Mouse (Mus musculus) erythroid progenitor cell, adult 5-6 weeks (primary cell): ENCODE data around the gene Il27ra. TPM values are rescaled to one million over a fixed set of nuclear protein-coding genes. Genes with fewer than 3 reads are reported as not detected.
A peak's percentile ranks its signal among the peaks of the same experiment; 100 is the strongest.

ENCODE experiments used
- ATAC-seq: replicated peaks from 2 replicates; pipeline ENCODE4 v1.8.0; 2016; ENCODE audit warnings: moderate number of reproducible peaks, mild to moderate bottlenecking, moderate TSS enrichment, inconsistent platforms; ENCODE audit not compliant: poor library complexity, low FRiP score, severe bottlenecking
- total RNA-seq, 2 experiments: library from RNA; stranded (forward) in 1 of 2; stranded (reverse) in 1 of 2; fragments of 150-400 nt in 1 of 2; fragments of 186-747, 209-891 nt in 1 of 2; gene quantifications; 2 replicates each; pipeline versions ENCODE4 v1.2.3 to v1.2.4; 2015 to 2017; ENCODE audit warnings: low replicate concordance in 2 of 2

The Il27ra gene
- total RNA-seq, 2 experiments from 2014 or later: 0.61 TPM; not detected in 1

DNA sequence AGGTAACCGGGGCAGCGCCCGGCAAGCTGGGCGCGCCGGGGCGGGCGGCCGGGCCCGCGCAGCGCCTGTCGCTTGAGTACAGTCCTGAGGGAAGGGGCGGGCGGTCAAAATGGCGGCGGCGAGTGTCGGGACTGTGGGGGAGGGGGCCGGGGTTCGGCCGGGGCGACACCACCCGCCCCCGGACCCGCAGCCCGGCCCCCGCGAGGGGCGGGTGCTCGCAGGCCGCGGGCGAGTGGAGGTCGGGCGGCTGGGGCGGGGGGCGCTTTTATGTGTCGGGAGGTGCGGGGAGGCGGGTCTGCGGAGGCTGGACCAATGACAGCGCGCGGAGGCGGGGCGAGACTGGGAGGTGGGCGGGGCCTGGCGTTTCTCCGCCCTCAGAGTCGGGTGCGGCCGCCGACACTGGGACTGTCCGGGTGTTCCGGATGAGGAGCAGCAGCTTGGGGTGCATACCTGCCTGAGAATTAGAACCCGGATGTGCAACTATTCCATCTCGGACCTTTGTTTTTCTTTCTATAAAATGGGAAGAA is 24.7 kb upstream of the Il27ra start:
- ATAC-seq: peak; percentile 77

DNA sequence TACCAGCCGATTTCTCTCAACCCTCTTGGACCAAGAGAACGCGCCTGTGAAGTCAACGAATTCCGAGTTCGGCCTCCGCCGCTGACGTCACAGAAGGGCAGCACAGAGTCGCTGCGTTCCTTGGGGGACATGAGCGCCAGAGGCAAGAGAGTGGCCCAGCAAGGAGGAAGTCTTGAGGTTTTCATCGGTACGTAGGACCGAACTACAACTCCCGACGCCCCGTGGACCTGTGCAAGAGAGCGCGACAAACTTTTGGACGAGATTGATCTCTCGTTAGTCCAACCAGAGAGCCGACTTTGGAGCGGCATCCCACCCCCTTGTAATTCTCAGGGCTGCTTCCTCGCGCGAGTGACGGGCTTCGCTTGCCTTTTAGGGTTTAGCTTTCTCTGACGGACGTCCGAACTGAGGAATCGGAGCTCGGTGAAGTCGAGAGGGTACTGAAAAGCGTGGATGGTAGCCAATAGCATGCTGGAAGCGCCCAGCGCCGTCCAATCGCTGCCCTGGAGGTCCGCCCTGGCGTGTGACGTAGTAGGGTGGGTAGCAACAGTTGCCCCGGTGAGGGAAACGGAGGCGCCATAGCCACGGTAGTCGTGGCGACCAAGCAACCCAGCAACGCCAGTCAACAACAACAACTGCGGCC is 24.0 kb upstream of the Il27ra start, which contains the start of gene Rfx1:
Gene Rfx1 (plus strand): TSS at position 544 of the 640 bp plus-strand sequence.
- peak; percentile 91 for ATAC-seq

- ATAC-seq: no peak
Observed at GRCm38 (mm10) chr8:84065457-84066072, 23.2 kb upstream of the Il27ra start.

GRCm38 (mm10) chr8:84065037-84065436 is 22.6 kb upstream of the Il27ra start, which contains the start of gene Gm10643:
Gene Gm10643 (minus strand): TSS chr8:84065137.
- ATAC-seq: no peak

- no peak for ATAC-seq
Observed at GRCm38 (mm10) chr8:84063861-84064610, 21.6 kb upstream of the Il27ra start.

DNA sequence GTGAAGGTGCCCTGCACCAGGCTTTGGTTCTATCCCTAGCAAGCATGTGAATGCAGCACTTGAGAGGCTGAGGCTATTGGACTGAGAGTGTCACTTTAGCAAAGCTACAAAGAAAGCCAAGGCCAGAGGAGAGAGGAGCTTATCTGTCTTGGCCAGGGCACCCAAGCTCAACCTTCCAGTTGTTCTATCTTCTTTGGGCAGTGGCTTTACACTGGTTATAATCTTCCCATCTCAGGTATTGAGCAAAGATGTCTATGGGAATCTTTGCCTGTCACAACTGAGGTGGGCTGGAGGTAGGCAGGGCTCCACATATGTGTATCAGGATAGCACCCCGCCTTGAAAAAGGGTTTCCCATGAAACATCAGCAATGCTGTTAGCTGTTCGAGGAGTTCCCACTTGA is 17.9 kb upstream of the Il27ra start:
- ATAC-seq: no peak

- no peak for ATAC-seq
Observed at GRCm38 (mm10) chr8:84059226-84059625, 16.8 kb upstream of the Il27ra start.

DNA sequence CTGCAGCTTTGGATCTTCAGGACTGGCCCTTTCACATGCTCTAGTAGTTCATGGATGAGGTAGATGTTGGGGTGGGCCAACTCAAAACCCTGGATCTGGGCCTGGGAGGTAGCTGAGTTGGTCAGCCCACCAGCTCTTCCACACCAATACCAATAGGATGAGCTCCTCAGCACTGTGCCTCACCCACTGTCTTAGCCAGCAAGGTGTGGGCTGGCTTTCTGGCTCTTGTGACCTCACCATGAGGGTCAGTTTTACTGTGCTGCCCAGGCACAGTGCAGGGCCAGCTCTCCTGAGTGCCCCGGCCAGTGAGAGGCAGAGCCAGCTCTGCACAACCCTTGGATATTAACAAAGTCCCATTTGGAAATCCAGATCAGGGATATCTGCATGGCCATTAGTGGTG is 15.4 kb upstream of the Il27ra start:
- ATAC-seq: no peak

DNA sequence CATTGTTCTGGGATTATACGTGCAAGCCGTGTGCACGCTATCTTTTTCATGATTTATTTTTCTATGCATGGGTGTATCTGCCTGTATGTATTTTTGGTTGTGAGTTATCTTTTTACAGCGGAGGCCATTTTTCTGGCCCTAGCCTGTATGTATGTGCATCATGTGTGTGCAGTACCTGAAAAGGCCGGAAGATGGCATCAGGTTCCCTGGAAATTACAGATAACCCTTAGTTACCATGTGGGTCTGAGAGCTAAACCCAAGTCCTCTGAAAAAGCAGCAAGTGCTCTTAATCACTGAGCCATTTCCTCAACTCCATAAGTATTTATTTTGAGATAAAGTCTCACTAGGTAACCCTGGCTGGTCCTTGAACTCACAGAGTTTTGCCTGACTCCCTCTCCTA is 10.8 kb upstream of the Il27ra start:
- no peak for ATAC-seq

DNA sequence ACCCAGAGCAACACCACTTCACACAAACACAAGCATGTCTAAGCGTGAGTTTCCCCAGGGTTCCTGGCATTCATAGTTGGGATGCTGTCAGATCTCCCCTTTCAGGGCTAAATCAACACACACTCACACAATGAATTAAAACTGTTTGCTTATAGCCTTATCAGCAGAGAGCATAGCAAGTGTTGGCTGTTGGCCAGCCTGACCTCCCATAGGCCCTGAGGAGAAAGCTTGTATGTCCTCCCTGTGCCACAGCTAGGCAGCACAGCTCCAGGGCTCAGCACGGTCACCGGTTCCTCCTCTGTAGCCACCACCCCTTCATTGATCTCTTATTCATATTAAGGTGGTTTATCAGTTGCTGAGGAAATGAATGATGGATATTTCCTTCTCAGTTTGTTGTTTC is 10.4 kb upstream of the Il27ra start:
- ATAC-seq: peak; percentile 41; the same call in 1 of the 2 replicates

GRCm38 (mm10) chr8:84048171-84048570 is 5.8 kb upstream of the Il27ra start:
- no peak for ATAC-seq

DNA sequence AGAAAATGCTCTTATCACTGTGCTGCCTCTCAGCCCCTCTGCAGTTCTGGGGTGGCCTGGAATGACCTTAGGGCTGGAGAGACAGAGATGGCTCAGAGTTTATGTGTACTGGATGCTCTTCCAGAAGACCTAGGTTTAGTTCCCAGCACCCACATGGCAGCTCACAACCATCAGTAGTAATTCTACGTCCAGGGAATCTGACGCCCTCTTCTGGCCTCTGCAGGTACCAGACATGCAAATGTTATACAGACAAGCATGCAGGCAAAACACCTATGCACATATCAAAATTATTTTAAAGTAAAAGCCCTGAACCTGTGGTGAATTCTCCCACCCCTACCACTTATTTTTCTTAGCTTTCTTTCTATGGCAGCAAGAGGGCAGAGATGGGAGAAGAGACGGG is 4.1 kb upstream of the Il27ra start:
- ATAC-seq: no peak

DNA sequence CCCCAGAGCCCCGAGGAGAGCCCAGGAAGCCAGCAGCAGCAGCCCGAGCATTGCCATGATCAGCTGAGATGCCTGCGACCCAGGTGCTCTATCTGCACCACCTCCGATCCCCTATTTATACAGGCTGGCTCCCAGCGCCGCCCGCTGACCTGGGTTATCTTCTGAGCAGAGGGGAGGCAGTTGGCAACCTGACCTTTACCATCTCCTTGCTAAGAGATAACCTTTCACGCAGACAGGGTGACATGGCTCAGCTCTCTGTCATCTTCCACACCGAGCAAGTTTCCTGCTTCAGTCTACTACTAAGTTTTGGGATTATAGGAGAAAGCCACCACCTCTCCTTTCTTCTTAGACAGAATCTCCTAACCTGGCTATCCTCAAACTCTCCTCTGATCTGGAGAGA is 2.5 kb upstream of the Il27ra start, which contains the start of gene Rln3:
Gene Rln3 (minus strand): TSS at position 101 of the 400 bp plus-strand sequence.
- ATAC-seq: no peak

GRCm38 (mm10) chr8:84044103-84044502 is 1.7 kb upstream of the Il27ra start:
- no peak for ATAC-seq

DNA sequence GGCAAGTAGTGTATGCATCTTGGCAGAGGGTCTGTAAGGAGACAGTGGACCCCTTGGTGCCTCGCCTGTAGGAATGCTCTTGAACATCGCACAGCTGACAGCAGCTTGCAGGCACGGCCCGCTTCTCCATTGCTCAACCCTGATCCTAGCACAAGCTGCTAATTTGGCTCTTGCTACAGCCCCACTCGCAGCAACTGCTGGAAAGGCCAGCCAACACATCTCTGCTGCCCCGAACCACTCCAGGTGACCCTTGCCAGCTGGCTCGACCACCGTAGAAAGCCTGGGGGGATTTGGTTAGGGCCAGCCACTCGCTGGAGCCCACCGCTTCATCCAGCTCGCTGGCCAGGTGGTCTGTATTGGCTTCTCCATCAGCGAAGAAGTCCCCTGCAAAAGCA is 556 bp upstream of the Il27ra start:
- no peak for ATAC-seq

- ATAC-seq: 0 out of 2 replicates have a peak, but pooled peaks have one; percentile 40
Observed at GRCm38 (mm10) chr8:84039050-84039449, 3.3 kb downstream of the Il27ra start.

DNA sequence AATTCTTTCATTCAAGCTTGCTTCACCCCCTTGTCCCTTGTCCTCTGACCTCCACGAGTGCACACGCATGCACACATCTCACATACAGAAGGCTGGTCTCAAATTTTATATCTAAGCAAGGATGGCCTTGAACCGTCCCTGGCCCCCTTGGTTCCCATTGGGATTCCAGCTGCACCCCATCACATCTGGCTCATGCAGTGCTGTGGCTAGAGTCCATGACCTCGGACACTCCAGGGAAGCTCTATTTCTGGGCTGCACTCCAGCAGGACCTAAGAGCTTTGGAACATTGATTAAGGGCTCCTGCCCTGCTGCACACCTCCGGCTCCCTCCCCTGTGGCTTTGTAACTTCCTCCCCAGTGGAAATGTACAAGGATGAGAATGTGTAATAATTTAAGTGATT is 4.4 kb downstream of the Il27ra start:
- ATAC-seq: no peak

DNA sequence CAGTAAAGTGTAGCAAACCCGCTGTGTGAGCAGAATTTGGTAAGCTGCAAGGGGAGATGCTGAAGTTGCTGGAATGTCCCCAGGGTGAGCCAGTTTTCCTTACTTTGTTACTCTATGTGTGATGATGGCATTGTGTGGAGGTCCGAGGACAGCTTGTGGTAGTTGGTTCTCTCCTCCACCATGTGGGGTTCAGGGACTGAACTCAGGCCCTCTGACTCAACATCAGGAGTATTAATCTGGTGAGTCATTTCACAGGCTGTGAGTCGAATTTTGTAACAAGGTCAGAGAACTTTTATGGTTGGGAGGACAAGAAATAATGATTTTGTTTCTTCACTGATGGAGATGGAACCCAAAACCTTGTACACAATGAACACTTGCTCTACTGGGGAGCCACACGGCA is 9.6 kb downstream of the Il27ra start:
- no peak for ATAC-seq

GRCm38 (mm10) chr8:84029272-84029671 is 13.1 kb downstream of the Il27ra start:
- ATAC-seq: no peak

DNA sequence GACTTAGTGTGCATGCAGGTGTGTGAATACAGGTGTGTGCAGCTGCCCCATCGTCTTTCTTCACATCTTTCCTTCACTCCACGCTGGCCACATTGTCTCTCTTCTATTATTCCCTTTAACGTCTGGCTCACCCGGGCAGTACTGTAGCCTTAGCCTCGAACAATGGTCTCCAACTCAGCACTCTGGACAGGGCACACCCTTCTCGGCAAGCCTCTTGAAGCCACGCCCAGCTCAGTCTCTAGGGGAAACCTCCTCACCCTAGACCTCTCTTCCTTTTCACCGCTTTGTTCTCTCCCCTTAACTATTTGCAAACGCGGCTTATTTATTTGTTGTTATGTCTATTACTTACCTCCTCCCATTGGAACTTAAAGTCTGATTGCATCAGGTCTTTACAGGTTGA is 14.9 kb downstream of the Il27ra start:
- ATAC-seq: no peak

DNA sequence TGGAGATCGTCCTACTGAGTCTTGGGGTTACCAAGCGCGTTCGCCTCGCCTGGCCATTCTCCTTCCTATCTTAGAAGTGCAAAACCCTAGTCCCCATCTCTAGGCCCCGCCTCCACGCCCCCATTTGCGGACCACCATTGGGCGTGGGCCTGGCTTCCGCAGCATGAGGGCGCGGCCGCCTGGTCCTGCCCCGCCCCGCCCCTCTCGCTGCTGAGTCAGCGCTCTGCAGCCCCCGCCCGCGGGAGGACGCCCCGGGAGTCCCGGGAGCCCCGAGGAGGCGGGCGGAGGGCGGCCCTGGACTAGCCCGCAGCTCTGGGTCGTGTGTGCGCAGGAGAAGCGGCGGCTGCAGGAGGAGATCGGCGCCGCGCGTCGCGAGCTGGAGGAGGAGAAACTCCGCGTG is 16.5 kb downstream of the Il27ra start:
- ATAC-seq: no peak
